Mouse (Mus musculus): ENCODE results near the gene Pcbp2.

DNA sequence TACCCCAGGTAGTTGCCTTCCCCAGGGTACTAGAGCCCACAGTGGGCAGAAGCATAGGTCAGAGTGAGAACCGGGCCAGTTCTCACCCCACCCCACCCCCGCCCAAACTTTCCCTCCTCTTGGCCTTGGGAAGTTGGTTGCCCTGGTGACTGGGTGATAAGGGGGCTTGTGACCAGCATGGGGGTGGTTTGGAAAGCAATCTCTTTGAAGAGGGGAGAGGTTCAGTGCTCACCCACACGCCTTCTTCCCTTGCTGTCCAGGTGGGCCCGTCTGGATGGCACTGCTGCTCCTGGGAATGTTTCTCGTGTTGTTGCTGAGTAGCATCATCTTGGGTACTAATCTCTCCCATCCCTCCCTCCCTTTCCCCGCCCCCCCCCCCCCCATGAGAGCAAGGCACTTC, 23.9 kb upstream of the Pcbp2 start:
- TF ChIP-seq EP300 (IDR thresholded peaks at IDR 0.05) (no peak), CTCF (IDR thresholded peaks at IDR 0.05) (no peak)

Data from lung, postnatal 0 days (tissue).